In genomic region chr4:152157779-152158584, GRCm38 (mm10) we compare ENCODE assay signal across 9 mouse cellular contexts. TPM values are rescaled to one million over a fixed set of nuclear protein-coding genes. Genes with fewer than 3 reads are reported as not detected.
DNase-seq lines count a peak whose midpoint lies in the region; ATAC-seq and TF ChIP-seq lines count a peak whose summit lies in the region.
"Had no signal": no experiment of that assay in that cellular context is flagged by ENCODE, and none has a peak within 500 bp of the region (broad histone marks: within the 10 kb centered on the region; RNA-seq: fewer than 3 reads in every experiment).

No protein-coding gene starts in this region.

- H3K4me2 ChIP-seq in heart, postnatal 0 days (ENCODE audit: low read depth, low read length) = peak overlapping the region; percentile 55
- H3K4me2 ChIP-seq in limb, embryonic 12.5 days = peak overlapping the region; percentile 37
- peak overlapping the region; percentile 9; the same call in 1 of the 2 replicates for H3K4me2 ChIP-seq in midbrain, embryonic 14.5 days (ENCODE audit: low read length)

- H3K27me3 ChIP-seq in heart, postnatal 0 days (ENCODE audit: control insufficient read depth, insufficient read depth, low read length) = peaks cover 68% of the 10 kb centered on the region
- H3K27me3 ChIP-seq in limb, embryonic 12.5 days = peaks cover 94% of the 10 kb centered on the region
- peaks cover 71% of the 10 kb centered on the region for H3K27me3 ChIP-seq in midbrain, embryonic 14.5 days (ENCODE audit: control insufficient read depth, insufficient read depth, low read length)

- H3K9ac ChIP-seq in heart, postnatal 0 days (replicated peaks; ENCODE audit: low read depth, low read length) = no peak overlapping the region
- no peak overlapping the region for H3K9ac ChIP-seq in limb, embryonic 12.5 days (replicated peaks)
- H3K9ac ChIP-seq in midbrain, embryonic 14.5 days (replicated peaks; ENCODE audit: low read length) = no peak overlapping the region; the same call in 1 of the 2 replicates

- 18% methylated on average over 21 of the region's 21 CpGs for WGBS in heart, postnatal 0 days
- 14% methylated on average over 21 of the region's 21 CpGs for WGBS in limb, embryonic 12.5 days
- WGBS in midbrain, embryonic 14.5 days = 18% methylated on average over 21 of the region's 21 CpGs

- H3K9me3 ChIP-seq in heart, postnatal 0 days (replicated peaks; ENCODE audit: control insufficient read depth, low read length) = no peaks in the 10 kb centered on the region
- H3K9me3 ChIP-seq in limb, embryonic 12.5 days = no peaks in the 10 kb centered on the region
- no peaks in the 10 kb centered on the region for H3K9me3 ChIP-seq in midbrain, embryonic 14.5 days (ENCODE audit: control insufficient read depth, low read length)

- peak; percentile 54 for TF ChIP-seq CTCF in heart, postnatal 0 days (IDR thresholded peaks at IDR 0.05; ENCODE audit: low read depth)

- H3K27ac ChIP-seq in heart, postnatal 0 days (ENCODE audit: low read depth) = no peak overlapping the region
- H3K27ac ChIP-seq in limb, embryonic 12.5 days = no peak overlapping the region
- no peak overlapping the region for H3K27ac ChIP-seq in midbrain, embryonic 14.5 days (replicated peaks; ENCODE audit: low read depth, low read length)

- peaks cover 5% of the 10 kb centered on the region; the same call in 1 of the 2 replicates for H3K4me1 ChIP-seq in heart, postnatal 0 days (ENCODE audit: control insufficient read depth, insufficient read depth)
- H3K4me1 ChIP-seq in limb, embryonic 12.5 days (replicated peaks) = peaks cover 17% of the 10 kb centered on the region
- H3K4me1 ChIP-seq in midbrain, embryonic 14.5 days (ENCODE audit: control insufficient read depth, insufficient read depth, low read length) = 0 out of 2 replicates have a peak, but pooled peaks cover 5% of the 10 kb centered on the region

- peak overlapping the region; percentile 39 for H3K4me3 ChIP-seq in heart, postnatal 0 days (ENCODE audit: low read depth, low read length)
- peak overlapping the region; percentile 20; the same call in 1 of the 2 replicates for H3K4me3 ChIP-seq in limb, embryonic 12.5 days (replicated peaks)
- H3K4me3 ChIP-seq in midbrain, embryonic 14.5 days (replicated peaks; ENCODE audit: low read depth, low read length) = no peak overlapping the region

- DNase-seq in cerebellum, adult 9-10 months = peak; percentile 61
- DNase-seq in 416B (ENCODE audit: low read depth) = peak; percentile 74
- DNase-seq in c-Kit-negative CD71-positive TER-119-positive erythroid progenitor cells, embryonic 14.5 days (ENCODE audit: low read depth, low spot score) = peak; percentile 32
- DNase-seq in heart, postnatal 0 days (ENCODE audit: low spot score) = no peak
- DNase-seq in midbrain, embryonic 14.5 days = peak; percentile 56
- DNase-seq in gastrocnemius, postnatal 36 days = no peak

- no peaks in the 10 kb centered on the region for H3K36me3 ChIP-seq in heart, postnatal 0 days (replicated peaks; ENCODE audit: control insufficient read depth, insufficient read depth, low read length)
- H3K36me3 ChIP-seq in limb, embryonic 12.5 days = no peaks in the 10 kb centered on the region
- H3K36me3 ChIP-seq in midbrain, embryonic 14.5 days (ENCODE audit: control insufficient read depth, insufficient read depth, low read length) = no peaks in the 10 kb centered on the region

- no peak for TF ChIP-seq EP300 in heart, postnatal 0 days (IDR thresholded peaks at IDR 0.05; ENCODE audit: low read depth)

- ATAC-seq in cerebellum, adult (ENCODE audit: insufficient number of reproducible peaks, low FRiP score, low TSS enrichment) = no peak
- ATAC-seq in heart, postnatal 0 days (ENCODE audit: insufficient read depth, low read depth) = no peak
- no peak for ATAC-seq in limb, embryonic 12.5 days (ENCODE audit: insufficient number of reproducible peaks, insufficient read depth, low FRiP score, low TSS enrichment, low read depth)
- no peak for ATAC-seq in midbrain, embryonic 14.5 days (ENCODE audit: low FRiP score, low TSS enrichment)

- intact Hi-C loops in gastrocnemius, postnatal 36 days (cut with DNase I) = no loop called here

RNA-seq across cellular contexts. Expression of gene Hes2, which starts 0.7 kb away (rescaled TPM):
- not detected in 2 replicates for total RNA-seq in heart, postnatal 0 days (2014; rRNA removed; ENCODE audit: low replicate concordance)
- not detected in 2 replicates for polyA plus RNA-seq in heart, postnatal 0 days (2015; fragmentation: Nextera tagmentation; extraction: Ambion mirVana)
- not detected in 2 replicates for polyA plus RNA-seq in limb, embryonic 12.5 days (2016; fragmentation: Nextera tagmentation; extraction: Ambion mirVana)
- not detected in 2 replicates for polyA plus RNA-seq in midbrain, embryonic 14.5 days (2014; fragmentation: Nextera tagmentation; extraction: Ambion mirVana)
- total RNA-seq in gastrocnemius, postnatal 36 days (2021) = not detected
- total RNA-seq: left cerebral cortex, adult 8-10 months had no signal

RNA-seq across cellular contexts. Expression of gene Espn, which starts 5.8 kb away (rescaled TPM):
- 0.34 and 0.97 TPM in 2 replicates for total RNA-seq in heart, postnatal 0 days (2014; rRNA removed; ENCODE audit: low replicate concordance)
- 0.69 and 0.87 TPM in 2 replicates for polyA plus RNA-seq in heart, postnatal 0 days (2015; fragmentation: Nextera tagmentation; extraction: Ambion mirVana)
- polyA plus RNA-seq in limb, embryonic 12.5 days (2016; fragmentation: Nextera tagmentation; extraction: Ambion mirVana) = 1.9 and 2.3 TPM in 2 replicates
- polyA plus RNA-seq in midbrain, embryonic 14.5 days (2014; fragmentation: Nextera tagmentation; extraction: Ambion mirVana) = not detected in 2 replicates
- under 1 TPM; 0.27 to 0.43 TPM for total RNA-seq in gastrocnemius, postnatal 36 days (2021)

RNA-seq across cellular contexts. Expression of gene Acot7, which starts 20.0 kb away (rescaled TPM):
- total RNA-seq in heart, postnatal 0 days (2014; rRNA removed; ENCODE audit: low replicate concordance) = 17.9 and 39.5 TPM in 2 replicates
- polyA plus RNA-seq in heart, postnatal 0 days (2015; fragmentation: Nextera tagmentation; extraction: Ambion mirVana) = 68.8 and 73.5 TPM in 2 replicates
- polyA plus RNA-seq in limb, embryonic 12.5 days (2016; fragmentation: Nextera tagmentation; extraction: Ambion mirVana) = 37.6 and 40.2 TPM in 2 replicates
- polyA plus RNA-seq in midbrain, embryonic 14.5 days (2014; fragmentation: Nextera tagmentation; extraction: Ambion mirVana) = 276 and 368 TPM in 2 replicates
- 10 to 100 TPM; 15.0 to 18.5 TPM for total RNA-seq in gastrocnemius, postnatal 36 days (2021)

RNA-seq across cellular contexts. Expression of gene Tnfrsf25, which starts 42.2 kb away (rescaled TPM):
- total RNA-seq in heart, postnatal 0 days (2014; rRNA removed; ENCODE audit: low replicate concordance) = 0.89 TPM in 1 of 2 replicates, not detected in the other
- 0.75 and 1.2 TPM in 2 replicates for polyA plus RNA-seq in heart, postnatal 0 days (2015; fragmentation: Nextera tagmentation; extraction: Ambion mirVana)
- 0.96 and 1.9 TPM in 2 replicates for polyA plus RNA-seq in limb, embryonic 12.5 days (2016; fragmentation: Nextera tagmentation; extraction: Ambion mirVana)
- 0.54 and 1.2 TPM in 2 replicates for polyA plus RNA-seq in midbrain, embryonic 14.5 days (2014; fragmentation: Nextera tagmentation; extraction: Ambion mirVana)
- under 1 TPM; 0.76 to 0.84 TPM for total RNA-seq in gastrocnemius, postnatal 36 days (2021)

Comparison
In these comparisons a context has a peak if more than half of its experiments do, and no peak if none do; other contexts are left out.
1. DNase-seq: peak in cerebellum, adult 9-10 months (single experiment), 416B (single experiment), c-Kit-negative CD71-positive TER-119-positive erythroid progenitor cells, embryonic 14.5 days (single experiment) and midbrain, embryonic 14.5 days (single experiment); none in heart, postnatal 0 days (single experiment) and gastrocnemius, postnatal 36 days (0 of 2).
2. Peak in every context shown above with its lines, with median percentiles within 50 percentile points of each other: H3K4me2 ChIP-seq.